Mouse (Mus musculus) forebrain, embryonic 11.5 days (tissue): ENCODE data around the gene Gclc. TPM values are rescaled to one million over a fixed set of nuclear protein-coding genes. Genes with fewer than 3 reads are reported as not detected.
A peak's percentile ranks its signal among the peaks of the same experiment; 100 is the strongest.

Experiments
- ATAC-seq: fragments of 200-750 bp; cut with Nextera tagmentation; replicated peaks from 2 replicates; pipeline ENCODE4 v1.8.0; 2017; ENCODE audit warnings: moderate TSS enrichment; ENCODE audit not compliant: low FRiP score
- DNase-seq: peaks from one replicate; pipeline ENCODE4 v3.0.0-alpha.2; 2017; ENCODE audit warnings: low spot score
- H3K27ac ChIP-seq: fragments of 300-500 bp; sonication (generic); 2 replicates; pipeline ENCODE4 v1.5.1; 2014; ENCODE audit warnings: low read depth, low read length
- H3K27me3 ChIP-seq: fragments of 300-500 bp; sonication (generic); 2 replicates; pipeline ENCODE4 v1.6.1; 2014; ENCODE audit warnings: mild to moderate bottlenecking, low read length, mixed read lengths; ENCODE audit not compliant: control insufficient read depth, insufficient read depth
- H3K36me3 ChIP-seq: fragments of 300-500 bp; sonication (generic); 2 replicates; pipeline ENCODE4 v1.6.1; 2014; ENCODE audit warnings: mild to moderate bottlenecking, low read length, moderate library complexity, mixed read lengths; ENCODE audit not compliant: control insufficient read depth, insufficient read depth
- H3K4me1 ChIP-seq: fragments of 300-500 bp; sonication (generic); replicated peaks from 2 replicates; pipeline ENCODE4 v1.6.1; 2014; ENCODE audit warnings: low read length, mixed read lengths; ENCODE audit not compliant: control insufficient read depth, insufficient read depth
- H3K4me2 ChIP-seq: fragments of 300-500 bp; sonication (generic); 2 replicates; pipeline ENCODE4 v1.6.1; 2014; ENCODE audit warnings: low read depth, mild to moderate bottlenecking, low read length, moderate library complexity, mixed read lengths; ENCODE audit not compliant: severe bottlenecking
- H3K4me3 ChIP-seq: fragments of 300-500 bp; sonication (generic); 2 replicates; pipeline ENCODE4 v1.5.1; 2014; ENCODE audit warnings: low read depth, low read length
- H3K9ac ChIP-seq: fragments of 300-500 bp; sonication (generic); 2 replicates; pipeline ENCODE4 v1.6.1; 2014; ENCODE audit warnings: low read length
- H3K9me3 ChIP-seq: fragments of 300-500 bp; sonication (generic); 2 replicates; pipeline ENCODE4 v1.6.1; 2016; ENCODE audit warnings: low read length, mixed read lengths; ENCODE audit not compliant: control insufficient read depth
- WGBS: fragments of 180-500 bp; shearing (Covaris S2); extraction: QIAGEN DNeasy Blood & Tissue Kit; methylation state at CpG from one replicate; pipeline ENCODE4 v1.1.7; 2014; 5-methylcytosine and 5-hydroxymethylcytosine counted together
- polyA plus RNA-seq: library from polyadenylated mRNA; unstranded; fragments of >200 nt; fragmentation: Nextera tagmentation; extraction: Ambion mirVana; gene quantifications from 2 replicates; pipeline ENCODE4 v1.2.1, GENCODE M21; 2014

Gclc gene
- polyA plus RNA-seq, 1 experiment from 2014 or later: 23.6 TPM

GRCm38 (mm10) chr9:77754728-77755402 lies 530 bp downstream of the Gclc start:
- H3K27me3 ChIP-seq: no peaks in the 10 kb centered on the region
- H3K9ac ChIP-seq: peak overlapping the region; percentile 82
- WGBS: under 1% methylated on average over 53 of the region's 57 CpGs
- H3K9me3 ChIP-seq: no peaks in the 10 kb centered on the region
- peak overlapping the region; percentile 73 for H3K4me2 ChIP-seq
- H3K4me3 ChIP-seq: peak overlapping the region; percentile 83
- DNase-seq (peak; percentile 88), ATAC-seq (peak; percentile 80)
- peak overlapping the region; percentile 78 for H3K27ac ChIP-seq
- no peaks in the 10 kb centered on the region; the same call in 1 of the 2 replicates for H3K4me1 ChIP-seq
- H3K36me3 ChIP-seq: no peaks in the 10 kb centered on the region

DNA sequence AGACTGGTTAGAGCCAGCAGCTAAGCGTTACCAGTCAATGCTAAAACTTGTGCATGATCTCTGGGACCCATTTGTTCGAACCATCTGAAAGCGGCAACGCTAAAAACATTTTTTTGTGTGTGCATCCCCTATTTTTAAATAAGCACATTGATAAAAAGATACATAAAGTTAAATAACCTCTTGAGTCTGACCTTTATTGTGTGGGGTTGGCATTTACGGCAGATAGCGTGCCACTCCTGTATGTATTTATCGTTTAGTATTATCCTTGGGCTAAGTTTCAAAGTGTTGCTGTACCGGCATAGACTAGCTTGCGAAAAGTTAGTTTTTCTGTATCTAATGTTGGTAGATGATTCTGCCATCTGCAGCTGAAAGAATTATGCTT lies 1.1 kb downstream of the Gclc start:
- Histone ChIP-seq H3K9ac (peak overlapping the region; percentile 82), H3K27me3 (no peaks in the 10 kb centered on the region), H3K27ac (peak overlapping the region; percentile 78; the same call in 1 of the 2 replicates), H3K36me3 (no peaks in the 10 kb centered on the region), H3K9me3 (no peaks in the 10 kb centered on the region), H3K4me1 (no peaks in the 10 kb centered on the region; the same call in 1 of the 2 replicates), H3K4me2 (peak overlapping the region; percentile 73), H3K4me3 (peak overlapping the region; percentile 83)
- no peak for DNase-seq
- ATAC-seq: no peak
- 18% methylated on average over 9 of the region's 9 CpGs for WGBS

- no peak for DNase-seq
- Histone ChIP-seq H3K4me2 (peak overlapping the region; percentile 73), H3K27me3 (no peaks in the 10 kb centered on the region), H3K9ac (no peak overlapping the region), H3K4me1 (no peaks in the 10 kb centered on the region; the same call in 1 of the 2 replicates), H3K36me3 (no peaks in the 10 kb centered on the region), H3K9me3 (no peaks in the 10 kb centered on the region), H3K4me3 (peak overlapping the region; percentile 83; the same call in 1 of the 2 replicates), H3K27ac (no peak overlapping the region)
- ATAC-seq: no peak
- 37% methylated on average over 9 of the region's 9 CpGs for WGBS
These were observed 1.7 kb downstream of the Gclc start for GRCm38 (mm10) chr9:77756076-77756475.

- Histone ChIP-seq H3K36me3 (no peaks in the 10 kb centered on the region), H3K9ac (no peak overlapping the region), H3K9me3 (no peaks in the 10 kb centered on the region), H3K4me3 (no peak overlapping the region), H3K4me1 (no peaks in the 10 kb centered on the region; the same call in 1 of the 2 replicates), H3K27me3 (no peaks in the 10 kb centered on the region), H3K27ac (no peak overlapping the region), H3K4me2 (no peak overlapping the region)
- DNase-seq (no peak), ATAC-seq (no peak)
- WGBS: 91% methylated on average over 1 of the region's 1 CpGs
These were observed 3.0 kb downstream of the Gclc start for GRCm38 (mm10) chr9:77757331-77757730.

DNA sequence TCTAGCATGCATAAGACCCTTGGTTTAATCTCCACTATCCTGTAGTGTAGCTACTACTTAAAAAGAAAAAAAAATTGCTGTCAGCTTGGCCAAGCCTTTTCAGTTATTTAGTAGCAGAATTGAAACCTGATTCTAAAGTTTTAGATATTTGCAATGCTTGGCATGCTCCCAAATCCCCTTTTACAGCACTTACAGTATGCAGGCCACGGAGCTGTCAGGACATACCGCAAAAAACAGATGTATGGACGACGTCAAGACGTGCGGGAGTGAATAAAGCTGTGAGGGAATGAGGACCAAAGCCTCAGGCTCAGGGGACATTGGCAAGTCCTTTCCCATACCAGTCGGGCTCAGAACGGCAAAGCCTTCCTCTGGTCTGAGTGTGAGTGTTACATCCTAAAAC lies 4.1 kb downstream of the Gclc start:
- Histone ChIP-seq H3K27ac (no peak overlapping the region), H3K27me3 (no peaks in the 10 kb centered on the region), H3K9me3 (no peaks in the 10 kb centered on the region), H3K36me3 (no peaks in the 10 kb centered on the region), H3K4me3 (no peak overlapping the region), H3K4me2 (no peak overlapping the region), H3K4me1 (no peaks in the 10 kb centered on the region; the same call in 1 of the 2 replicates), H3K9ac (no peak overlapping the region)
- ATAC-seq (no peak), DNase-seq (no peak)
- WGBS: 83% methylated on average over 8 of the region's 8 CpGs

DNA sequence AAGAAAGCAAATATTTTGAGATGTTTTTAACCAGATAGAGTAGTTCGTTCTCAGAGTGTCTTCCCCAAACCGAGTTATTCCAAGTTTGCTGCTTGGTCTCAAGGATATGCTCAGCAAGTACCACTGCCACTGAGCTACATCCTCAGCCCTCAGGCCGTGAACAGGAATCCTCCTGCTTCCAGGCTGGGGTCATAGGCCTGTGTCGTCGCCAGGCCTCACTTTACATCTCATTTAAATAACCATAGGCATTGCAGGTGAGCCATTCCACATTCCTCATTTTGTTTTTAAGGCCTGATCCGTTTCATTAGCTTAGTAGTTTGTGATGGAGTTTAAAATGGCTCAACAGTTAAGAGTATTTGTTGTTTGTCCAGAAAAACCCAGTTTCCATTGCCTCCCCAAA lies 4.8 kb downstream of the Gclc start:
- DNase-seq (no peak), ATAC-seq (no peak)
- WGBS: 69% methylated on average over 6 of the region's 6 CpGs
- no peak overlapping the region for H3K9ac ChIP-seq
- no peaks in the 10 kb centered on the region; the same call in 1 of the 2 replicates for H3K4me1 ChIP-seq
- H3K9me3 ChIP-seq: no peaks in the 10 kb centered on the region
- H3K36me3 ChIP-seq: no peaks in the 10 kb centered on the region
- no peaks in the 10 kb centered on the region for H3K27me3 ChIP-seq
- no peak overlapping the region for H3K4me3 ChIP-seq
- H3K4me2 ChIP-seq: no peak overlapping the region
- H3K27ac ChIP-seq: no peak overlapping the region

- Histone ChIP-seq H3K4me3 (no peak overlapping the region), H3K4me2 (no peak overlapping the region), H3K27ac (no peak overlapping the region), H3K36me3 (no peaks in the 10 kb centered on the region), H3K27me3 (no peaks in the 10 kb centered on the region), H3K9me3 (no peaks in the 10 kb centered on the region), H3K4me1 (no peaks in the 10 kb centered on the region; the same call in 1 of the 2 replicates), H3K9ac (no peak overlapping the region)
- DNase-seq (no peak), ATAC-seq (no peak)
- 91% methylated on average over 6 of the region's 6 CpGs for WGBS
These were observed 5.4 kb downstream of the Gclc start for GRCm38 (mm10) chr9:77759756-77760155.

DNA sequence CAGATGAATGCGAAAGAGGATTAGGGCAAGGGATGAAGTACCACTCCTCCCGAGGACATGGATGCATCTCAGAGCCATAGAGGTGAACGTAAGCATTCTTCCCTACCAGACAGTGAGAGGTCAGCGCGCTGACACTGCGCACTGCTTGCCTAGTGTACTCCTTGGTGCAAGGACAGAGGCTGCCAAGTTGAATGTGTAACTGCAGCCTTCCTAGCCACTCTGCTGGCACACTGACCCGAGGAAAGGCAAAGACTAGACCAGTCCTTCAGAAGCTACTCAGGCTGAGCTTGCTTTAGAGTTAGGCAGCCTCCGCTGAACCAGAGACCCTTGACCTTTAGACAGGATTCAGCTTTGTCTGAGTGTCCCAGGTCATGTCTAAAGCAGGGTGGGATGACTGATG lies 11.9 kb downstream of the Gclc start:
- no peak for ATAC-seq
- no peaks in the 10 kb centered on the region for H3K9me3 ChIP-seq
- no peak for DNase-seq
- no peak overlapping the region for H3K9ac ChIP-seq
- no peak overlapping the region for H3K4me2 ChIP-seq
- H3K27ac ChIP-seq: no peak overlapping the region
- no peaks in the 10 kb centered on the region for H3K27me3 ChIP-seq
- H3K4me3 ChIP-seq: no peak overlapping the region
- H3K36me3 ChIP-seq: no peaks in the 10 kb centered on the region
- 86% methylated on average over 8 of the region's 8 CpGs for WGBS
- no peaks in the 10 kb centered on the region; the same call in 1 of the 2 replicates for H3K4me1 ChIP-seq

DNA sequence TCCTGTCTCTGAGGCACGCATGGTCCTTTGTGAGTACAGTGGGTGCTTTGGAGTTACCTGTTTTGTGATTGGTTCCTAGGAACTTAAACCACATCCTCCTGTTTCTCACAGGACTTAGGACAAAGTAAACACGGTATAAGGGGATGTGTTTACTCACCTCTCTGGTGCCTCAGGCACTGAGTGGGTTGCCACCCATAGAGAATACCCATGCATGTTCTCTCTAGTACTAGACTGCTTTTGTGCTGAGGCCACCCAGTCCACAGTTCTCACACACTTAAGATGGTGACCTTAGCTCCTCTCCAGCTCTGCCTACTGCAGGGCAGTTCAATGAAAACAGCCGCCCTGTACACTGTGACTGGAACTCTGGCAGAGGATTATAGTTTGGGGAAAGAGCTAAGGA lies 12.4 kb downstream of the Gclc start:
- Histone ChIP-seq H3K27ac (no peak overlapping the region), H3K4me1 (peaks cover 5% of the 10 kb centered on the region; the same call in 1 of the 2 replicates), H3K36me3 (no peaks in the 10 kb centered on the region), H3K9me3 (no peaks in the 10 kb centered on the region), H3K4me2 (no peak overlapping the region), H3K4me3 (no peak overlapping the region), H3K27me3 (no peaks in the 10 kb centered on the region), H3K9ac (no peak overlapping the region)
- no peak for ATAC-seq
- 77% methylated on average over 3 of the region's 3 CpGs for WGBS
- no peak for DNase-seq
